Mouse (Mus musculus) neural tube, embryonic 14.5 days (tissue): ENCODE data around the gene Itga10. TPM values are rescaled to one million over a fixed set of nuclear protein-coding genes. Genes with fewer than 3 reads are reported as not detected.
A peak's percentile ranks its signal among the peaks of the same experiment; 100 is the strongest.
"Not testable (repeated sequence)": the region's sequence is repeated elsewhere in the genome, so short reads cannot be mapped to it uniquely, and the experiment has no call there.

Source experiments
- ATAC-seq: fragments of 200-750 bp; cut with Nextera tagmentation; 2 replicates; pipeline ENCODE4 v1.8.0; 2017; ENCODE audit warnings: low read depth, mild to moderate bottlenecking, moderate TSS enrichment, moderate library complexity
- H3K27ac ChIP-seq: fragments of 300-500 bp; sonication (generic); 2 replicates; pipeline ENCODE4 v1.5.1; 2014; ENCODE audit warnings: low read depth, mild to moderate bottlenecking, control low read depth, low read length, moderate library complexity, mixed read lengths
- H3K27me3 ChIP-seq: fragments of 300-500 bp; sonication (generic); 2 replicates; pipeline ENCODE4 v1.6.1; 2014; ENCODE audit warnings: low read length; ENCODE audit not compliant: control insufficient read depth, insufficient read depth
- H3K36me3 ChIP-seq: fragments of 300-500 bp; sonication (generic); 2 replicates; pipeline ENCODE4 v1.6.1; 2014; ENCODE audit warnings: low read length, mixed read lengths; ENCODE audit not compliant: control insufficient read depth, insufficient read depth
- H3K4me1 ChIP-seq: fragments of 300-500 bp; sonication (generic); 2 replicates; pipeline ENCODE4 v1.6.1; 2014; ENCODE audit warnings: low read length; ENCODE audit not compliant: control insufficient read depth, insufficient read depth
- H3K4me2 ChIP-seq: fragments of 300-500 bp; sonication (generic); 2 replicates; pipeline ENCODE4 v1.6.1; 2014; ENCODE audit warnings: mild to moderate bottlenecking, low read depth, low read length, control low read depth
- H3K4me3 ChIP-seq: fragments of 300-500 bp; sonication (generic); 2 replicates; pipeline ENCODE4 v1.5.1; 2014; ENCODE audit warnings: low read depth, low read length, control low read depth, mixed read lengths
- H3K9ac ChIP-seq: fragments of 300-500 bp; sonication (generic); replicated peaks from 2 replicates; pipeline ENCODE4 v1.6.1; 2014; ENCODE audit warnings: low read depth, mild to moderate bottlenecking, control low read depth, low read length, mixed read lengths
- H3K9me3 ChIP-seq: fragments of 300-500 bp; sonication (generic); 2 replicates; pipeline ENCODE4 v1.6.1; 2016; ENCODE audit warnings: low read length; ENCODE audit not compliant: control insufficient read depth
- WGBS: fragments of 180-500 bp; shearing (Covaris S2); extraction: QIAGEN DNeasy Blood & Tissue Kit; methylation state at CpG from one replicate; pipeline ENCODE4 v1.1.7; 2014; 5-methylcytosine and 5-hydroxymethylcytosine counted together
- polyA plus RNA-seq: library from polyadenylated mRNA; unstranded; fragments of >200 nt; fragmentation: Nextera tagmentation; extraction: Ambion mirVana; gene quantifications from 2 replicates; pipeline ENCODE4 v1.2.1, GENCODE M21; 2014

The Itga10 gene
- polyA plus RNA-seq, 1 experiment from 2014 or later, result 1.3 TPM

- H3K4me1 ChIP-seq, result no peaks in the 10 kb centered on the region
- 0 out of 2 replicates have a peak overlapping the region, but pooled peaks have one; percentile 3 for H3K4me3 ChIP-seq
- WGBS, result 61% methylated on average over 17 of the region's 17 CpGs
- no peaks in the 10 kb centered on the region for H3K36me3 ChIP-seq
- no peaks in the 10 kb centered on the region for H3K27me3 ChIP-seq
- no peak for ATAC-seq
- H3K27ac ChIP-seq, result no peak overlapping the region
- peak overlapping the region; percentile 31; the same call in 1 of the 2 replicates for H3K4me2 ChIP-seq
- H3K9ac ChIP-seq, result no peak overlapping the region
- no peaks in the 10 kb centered on the region for H3K9me3 ChIP-seq
Measured at GRCm38 (mm10) chr3:96684151-96684821, 38.9 kb downstream of the Itga10 start.

DNA sequence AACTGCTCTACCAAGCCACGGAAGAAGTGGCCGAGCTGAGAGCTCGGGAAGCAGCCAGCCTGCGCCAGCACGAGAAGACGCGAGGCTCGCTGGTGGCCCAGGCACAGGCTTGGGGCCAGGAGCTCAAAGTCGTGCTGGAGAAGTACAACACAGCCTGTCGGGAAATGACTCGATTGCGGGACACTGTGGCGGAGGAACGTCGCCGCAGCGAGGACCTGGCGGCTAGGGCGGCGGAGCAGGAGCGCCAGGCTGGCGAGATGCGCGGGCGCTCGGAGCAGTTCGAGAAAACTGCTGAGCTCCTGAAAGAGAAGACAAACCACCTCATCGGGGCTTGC, 39.4 kb downstream of the Itga10 start:
- Histone ChIP-seq H3K9me3 (no peaks in the 10 kb centered on the region), H3K27ac (no peak overlapping the region), H3K9ac (no peak overlapping the region), H3K4me3 (0 out of 2 replicates have a peak overlapping the region, but pooled peaks have one; percentile 3), H3K36me3 (no peaks in the 10 kb centered on the region), H3K4me2 (peak overlapping the region; percentile 31; the same call in 1 of the 2 replicates), H3K4me1 (no peaks in the 10 kb centered on the region), H3K27me3 (no peaks in the 10 kb centered on the region)
- WGBS, result 33% methylated on average over 28 of the region's 28 CpGs
- ATAC-seq, result no peak

DNA sequence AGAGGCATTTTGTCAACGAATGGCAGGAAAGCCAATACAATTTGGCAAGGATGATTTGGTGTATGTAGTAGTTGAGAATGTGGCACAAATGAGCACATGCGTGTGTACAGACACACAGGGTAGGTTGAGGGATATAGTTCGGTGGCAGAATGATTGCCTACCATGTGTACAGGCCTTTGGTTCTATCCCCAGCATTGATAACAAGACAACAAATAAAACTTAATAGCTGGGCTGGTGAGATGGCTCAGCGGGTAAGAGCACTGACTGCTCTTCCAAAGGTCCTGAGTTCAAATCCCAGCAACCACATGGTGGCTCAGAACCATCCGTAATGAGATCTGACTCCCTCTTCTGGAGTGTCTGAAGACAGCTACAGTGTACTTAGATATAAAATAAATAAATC, 40.7 kb downstream of the Itga10 start:
- not testable (repeated sequence) for H3K27ac ChIP-seq, H3K4me1 ChIP-seq, H3K27me3 ChIP-seq, H3K9ac ChIP-seq, ATAC-seq, H3K4me2 ChIP-seq, H3K9me3 ChIP-seq, H3K36me3 ChIP-seq, H3K4me3 ChIP-seq
- WGBS, result 95% methylated on average over 5 of the region's 5 CpGs

- no peak overlapping the region for H3K27ac ChIP-seq
Measured at GRCm38 (mm10) chr3:96688854-96689253, 43.5 kb downstream of the Itga10 start.

GRCm38 (mm10) chr3:96690298-96690697, 44.9 kb downstream of the Itga10 start:
- Histone ChIP-seq H3K4me3 (no peak overlapping the region), H3K4me2 (no peak overlapping the region), H3K27me3 (no peaks in the 10 kb centered on the region), H3K36me3 (no peaks in the 10 kb centered on the region), H3K9me3 (no peaks in the 10 kb centered on the region), H3K9ac (no peak overlapping the region), H3K4me1 (no peaks in the 10 kb centered on the region), H3K27ac (no peak overlapping the region)
- 64% methylated on average over 3 of the region's 3 CpGs for WGBS
- ATAC-seq, result no peak

More at GRCm38 (mm10) chr3:96688854-96689253, 43.5 kb downstream of the Itga10 start:
- no peak overlapping the region for H3K4me2 ChIP-seq
- H3K27me3 ChIP-seq, result no peaks in the 10 kb centered on the region
- 88% methylated on average over 11 of the region's 11 CpGs for whole genome bisulfite sequencing
- H3K4me3 ChIP-seq, result no peak overlapping the region
- no peaks in the 10 kb centered on the region for H3K36me3 ChIP-seq
- H3K9ac ChIP-seq, result no peak overlapping the region
- H3K4me1 ChIP-seq, result no peaks in the 10 kb centered on the region
- H3K9me3 ChIP-seq, result no peaks in the 10 kb centered on the region
- no peak for ATAC-seq

GRCm38 (mm10) chr3:96692506-96692905, 47.1 kb downstream of the Itga10 start:
- no peak overlapping the region for H3K27ac ChIP-seq
- H3K27me3 ChIP-seq, result no peaks in the 10 kb centered on the region
- no peak overlapping the region for H3K9ac ChIP-seq
- H3K4me1 ChIP-seq, result peaks cover 3% of the 10 kb centered on the region; the same call in 1 of the 2 replicates
- H3K4me3 ChIP-seq, result no peak overlapping the region
- H3K4me2 ChIP-seq, result no peak overlapping the region
- H3K9me3 ChIP-seq, result no peaks in the 10 kb centered on the region
- no peak for ATAC-seq
- no peaks in the 10 kb centered on the region for H3K36me3 ChIP-seq
- 17% methylated on average over 3 of the region's 3 CpGs for WGBS

DNA sequence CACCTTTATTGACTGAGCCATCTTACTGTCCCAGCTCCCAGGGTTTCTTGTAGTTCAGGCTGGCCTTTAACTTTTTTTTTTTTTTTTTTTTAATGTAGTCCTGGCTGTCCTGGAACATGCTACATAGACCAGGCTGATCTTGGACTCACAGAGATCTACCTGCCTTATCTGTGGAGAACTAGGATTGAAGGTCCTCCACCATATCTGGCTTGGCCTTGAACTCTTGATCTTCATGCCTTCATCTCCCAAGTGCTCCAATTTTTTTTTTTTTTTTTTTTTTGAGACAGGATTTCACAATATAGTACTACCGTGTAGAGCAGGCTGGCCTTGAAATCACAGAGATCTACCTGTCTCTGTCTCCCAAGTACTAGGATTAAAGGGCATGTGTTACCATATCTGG, 48.2 kb downstream of the Itga10 start:
- H3K4me1 ChIP-seq, result peaks cover 3% of the 10 kb centered on the region; the same call in 1 of the 2 replicates
- no peak overlapping the region for H3K9ac ChIP-seq
- no peak for ATAC-seq
- no peaks in the 10 kb centered on the region for H3K27me3 ChIP-seq
- WGBS, result 81% methylated on average over 1 of the region's 1 CpGs
- H3K4me3 ChIP-seq, result no peak overlapping the region
- H3K27ac ChIP-seq, result no peak overlapping the region
- no peaks in the 10 kb centered on the region for H3K9me3 ChIP-seq
- no peak overlapping the region for H3K4me2 ChIP-seq
- H3K36me3 ChIP-seq, result no peaks in the 10 kb centered on the region

DNA sequence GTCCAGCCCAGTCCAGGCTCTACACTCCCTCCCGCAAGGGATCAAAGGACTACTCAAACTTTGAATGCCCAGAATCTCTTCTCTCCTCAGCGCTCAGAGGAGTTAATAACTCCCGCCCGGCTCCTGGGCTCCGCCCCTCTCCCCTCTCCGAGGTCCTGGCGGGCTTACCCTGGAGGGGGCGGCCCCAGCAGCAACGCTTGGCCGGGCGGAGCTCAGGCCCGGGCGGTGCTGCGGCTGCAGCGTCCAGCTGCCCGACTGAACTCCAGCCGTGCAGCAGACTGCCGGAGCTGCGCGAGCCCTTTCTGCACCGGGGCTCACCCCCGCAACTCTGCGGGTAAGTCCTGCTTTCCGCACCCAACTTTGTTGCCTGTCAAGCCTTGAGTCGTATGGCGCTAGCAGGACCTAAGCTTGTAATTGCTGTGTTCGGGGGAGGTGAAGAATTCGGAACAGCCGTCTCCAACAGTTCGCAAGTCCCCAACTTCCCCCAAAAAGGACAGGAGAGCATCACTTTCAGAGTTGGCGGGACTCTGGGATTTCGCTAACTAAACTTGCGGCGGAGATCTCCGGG, 50.9 kb downstream of the Itga10 start, which contains the start of gene Pias3:
TSS of gene Pias3 (plus strand) at position 187 of the 568 bp plus-strand sequence.
- Histone ChIP-seq H3K4me1 (peaks cover 3% of the 10 kb centered on the region; the same call in 1 of the 2 replicates), H3K9me3 (no peaks in the 10 kb centered on the region), H3K9ac (peak within 1 kb of the TSS; percentile 80), H3K36me3 (peaks cover 2% of the 10 kb centered on the region), H3K4me3 (peak within 1 kb of the TSS; percentile 87), H3K4me2 (peak within 1 kb of the TSS; percentile 52), H3K27ac (peak within 1 kb of the TSS; percentile 87), H3K27me3 (no peaks in the 10 kb centered on the region)
- peak; percentile 53; the same call in 1 of the 2 replicates for ATAC-seq
- WGBS, result under 1% methylated on average over 35 of the region's 35 CpGs
